Mouse (Mus musculus) kidney, postnatal 14 days (tissue): Measurements from ENCODE around the gene Map2k5.

Experiments
- DNase-seq: peaks from one replicate; pipeline ENCODE4 v3.0.0; 2022; ENCODE audit warnings: mixed read lengths

Map2k5 gene

DNA sequence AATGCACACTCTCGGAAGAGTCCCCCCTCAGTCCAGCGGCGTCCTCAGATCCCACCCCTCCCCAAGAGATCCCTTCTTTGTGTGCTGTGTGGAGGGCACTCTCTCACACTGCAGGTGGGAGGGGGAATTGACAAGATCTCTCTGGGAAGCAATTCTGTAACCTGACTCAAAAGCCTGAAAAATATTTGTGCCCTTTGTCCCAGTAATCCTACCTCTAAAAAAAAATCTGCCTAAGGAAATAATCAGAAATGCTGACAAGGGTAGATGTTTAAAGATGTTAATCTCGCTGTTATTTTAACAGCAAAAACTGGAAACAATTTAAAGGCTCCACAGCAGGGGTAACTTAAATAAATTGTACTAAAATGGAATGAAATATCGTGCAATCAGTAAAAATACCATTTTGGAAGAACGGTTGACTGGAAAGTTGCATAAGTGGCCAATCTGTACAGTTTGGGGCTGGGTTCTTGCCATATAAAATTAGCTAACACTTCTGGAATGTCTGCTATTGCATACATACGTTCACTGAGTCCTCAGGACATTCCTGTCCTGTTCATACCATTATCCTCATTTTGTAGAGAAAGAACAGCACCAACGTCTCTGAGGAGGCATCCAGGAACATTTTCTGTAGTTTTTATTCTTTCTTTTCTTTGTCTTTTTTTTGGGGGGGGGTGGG lies 255.4 kb downstream of the Map2k5 start:
- DNase-seq: no peak

DNA sequence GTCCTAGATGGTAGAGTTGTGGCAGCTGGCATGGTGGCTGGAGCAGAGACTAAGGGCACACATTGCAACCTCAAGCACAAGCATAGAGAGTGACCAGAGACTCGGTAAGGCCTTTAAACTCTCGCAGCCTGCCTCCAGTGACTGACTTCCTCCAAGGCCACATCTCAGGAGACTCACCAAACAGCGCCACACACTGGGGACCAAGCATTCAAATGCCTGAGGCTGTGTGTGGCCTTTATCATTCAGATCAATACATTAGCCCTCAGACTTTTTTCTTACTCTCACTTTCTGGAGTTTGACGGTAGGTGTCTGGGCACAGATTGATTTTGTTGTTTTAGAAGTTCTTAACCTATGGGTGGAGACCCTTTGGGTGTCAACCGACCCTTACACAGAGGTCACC lies 259.3 kb downstream of the Map2k5 start:
- DNase-seq: no peak
